Comparison of ENCODE assay signal across 17 mouse cellular contexts in the genomic region with DNA sequence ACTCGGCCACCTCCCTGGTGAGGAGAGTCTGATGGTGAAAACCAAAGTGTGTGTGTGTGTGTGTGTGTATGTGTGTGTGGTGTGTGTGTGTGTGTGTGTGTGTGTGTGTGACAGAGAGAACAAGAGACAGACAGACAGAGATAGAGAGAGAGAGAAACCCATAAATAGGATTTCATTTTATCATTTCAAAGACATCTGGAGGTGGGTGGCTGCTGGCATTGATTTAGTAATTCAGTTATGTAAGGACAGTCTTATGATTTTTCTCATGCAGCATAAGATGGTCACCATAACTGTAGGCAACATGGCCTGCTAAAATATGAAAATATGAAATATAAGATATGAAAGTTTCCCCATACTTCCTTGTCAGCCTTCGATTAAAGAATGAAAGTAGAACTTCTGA.
DNase-seq lines count a peak whose midpoint lies in the region.
"Had no signal": no experiment of that assay in that cellular context is flagged by ENCODE, and none has a peak within 500 bp of the region (broad histone marks: within the 10 kb centered on the region; RNA-seq: fewer than 3 reads in every experiment).

No protein-coding gene starts in this region.

- DNase-seq in left cerebral cortex, adult 11 months (ENCODE audit: low spot score) = peak; percentile 43
- DNase-seq in left cerebral cortex, postnatal 4 days = no peak
- DNase-seq in layer of hippocampus, adult 8-10 months (ENCODE audit: low spot score in 2 of 2) = peak; percentile 42 to 59
- peak; percentile 58 to 72 for DNase-seq in left cerebral cortex, adult 9 months (ENCODE audit: low spot score in 2 of 2)
- DNase-seq in right cerebral cortex, postnatal 36 days (ENCODE audit: low spot score in 2 of 2) = peak; percentile 28 to 45
- no peak for DNase-seq in ovary, postnatal 14 days (ENCODE audit: low spot score)
- no peak for DNase-seq in adrenal gland, postnatal 25 days
- DNase-seq: B cell, adult 2 months; cerebellum, adult 18-20 months; cerebellum, postnatal 14 days; embryo, embryonic 11 days; gastrocnemius, adult 2 months; heart, postnatal 36 days; kidney, adult 11 months; kidney, postnatal 4 days; liver; lung, postnatal 36 days had no signal

- intact Hi-C loops in left cerebral cortex, postnatal 4 days (cut with DNase I) = no loop called here

Comparison
In these comparisons a context has a peak if more than half of its experiments do, and no peak if none do; other contexts are left out.
1. DNase-seq: peak in left cerebral cortex, adult 11 months (single experiment), layer of hippocampus, adult 8-10 months (2 of 2), left cerebral cortex, adult 9 months (2 of 2) and right cerebral cortex, postnatal 36 days (2 of 2); none in left cerebral cortex, postnatal 4 days (single experiment), ovary, postnatal 14 days (single experiment) and adrenal gland, postnatal 25 days (single experiment).